Mouse (Mus musculus) bone marrow macrophage, adult 2 months (primary cell): Measurements from ENCODE around the gene Ablim1. TPM values are rescaled to one million over a fixed set of nuclear protein-coding genes. Genes with fewer than 3 reads are reported as not detected.

Source experiments
- H3K27ac ChIP-seq: 2 replicates; pipeline ENCODE4 v1.5.1; 2012; ENCODE audit warnings: low read depth, low read length; ENCODE audit not compliant: insufficient read depth
- H3K4me1 ChIP-seq: 2 replicates; pipeline ENCODE4 v1.6.1; 2012; ENCODE audit warnings: low read length; ENCODE audit not compliant: control insufficient read depth, insufficient read depth
- H3K4me3 ChIP-seq: 2 replicates; pipeline ENCODE4 v1.5.1; 2012; ENCODE audit warnings: mild to moderate bottlenecking, low read length, moderate library complexity; ENCODE audit not compliant: insufficient read depth
- CTCF ChIP-seq: IDR thresholded peaks from 2 replicates; pipeline ENCODE4 v1.5.1; 2012; ENCODE audit warnings: low read depth, mild to moderate bottlenecking, low read length, moderate library complexity
- POLR2A ChIP-seq: IDR thresholded peaks from 2 replicates; pipeline ENCODE4 v1.6.1; 2012; ENCODE audit warnings: mild to moderate bottlenecking, low read depth, low read length, borderline replicate concordance
- polyA plus RNA-seq: library from polyadenylated mRNA; stranded (reverse); fragments of >200 nt; gene quantifications from 2 replicates; pipeline ENCODE4 v1.2.4, GENCODE M21; 2012; ENCODE audit not compliant: missing spikeins, insufficient read depth, insufficient read length

Gene Ablim1
- polyA plus RNA-seq, 1 experiment: 0.25 TPM

GRCm38 (mm10) chr19:57294356-57294755 lies 20.4 kb downstream of the Ablim1 start:
- TF ChIP-seq CTCF (no peak), POLR2A (no peak)
- Histone ChIP-seq H3K27ac (no peak overlapping the region), H3K4me1 (no peaks in the 10 kb centered on the region), H3K4me3 (no peak overlapping the region)

DNA sequence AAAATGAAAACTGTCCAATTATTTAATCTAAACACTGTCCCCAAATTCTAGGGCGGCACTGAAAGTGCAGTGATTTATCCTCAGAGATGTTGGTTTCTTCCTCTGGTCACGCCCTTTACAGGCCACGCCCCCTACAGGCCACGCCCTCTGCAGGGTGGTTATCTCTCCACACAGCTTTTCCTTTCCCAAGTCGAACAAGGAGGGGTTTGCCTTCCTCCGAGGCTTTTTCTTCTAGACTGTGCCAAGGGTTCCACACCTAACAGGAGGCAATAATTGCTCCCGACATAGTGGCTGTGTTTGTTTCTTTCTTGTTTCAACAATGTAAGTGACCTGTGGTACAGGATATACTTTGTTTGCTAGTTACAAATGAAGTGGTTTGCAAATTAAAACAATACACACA lies 21.0 kb downstream of the Ablim1 start:
- H3K4me1 ChIP-seq: no peaks in the 10 kb centered on the region
- no peak overlapping the region for H3K27ac ChIP-seq
- H3K4me3 ChIP-seq: no peak overlapping the region
- TF ChIP-seq POLR2A (no peak), CTCF (no peak)

DNA sequence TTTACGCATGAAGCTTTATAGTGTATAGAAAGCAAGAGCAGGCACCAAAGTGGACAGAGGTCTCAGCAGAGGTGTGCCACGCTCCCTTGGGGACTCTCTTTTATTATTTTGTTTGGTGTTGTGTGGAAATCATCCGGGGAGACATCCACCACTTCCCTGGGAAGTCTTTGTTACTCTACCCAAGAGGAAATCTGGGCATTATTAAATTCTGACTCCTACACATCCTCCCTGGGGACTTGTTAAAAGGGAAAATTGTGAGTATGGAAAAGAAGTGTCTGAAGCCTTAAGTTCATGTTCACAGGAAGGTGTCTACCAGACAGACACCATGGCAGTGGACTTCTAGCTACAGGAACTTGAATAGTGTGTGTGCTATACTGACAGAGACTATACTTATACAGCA lies 31.4 kb downstream of the Ablim1 start:
- Histone ChIP-seq H3K4me3 (no peak overlapping the region), H3K4me1 (no peaks in the 10 kb centered on the region), H3K27ac (no peak overlapping the region)
- TF ChIP-seq CTCF (no peak), POLR2A (no peak)

GRCm38 (mm10) chr19:57282642-57283041 lies 32.1 kb downstream of the Ablim1 start:
- no peak overlapping the region for H3K4me3 ChIP-seq
- no peak for TF ChIP-seq CTCF
- no peak for TF ChIP-seq POLR2A
- H3K4me1 ChIP-seq: no peaks in the 10 kb centered on the region
- no peak overlapping the region for H3K27ac ChIP-seq

- H3K27ac ChIP-seq: no peak overlapping the region
- H3K4me1 ChIP-seq: no peaks in the 10 kb centered on the region
- TF ChIP-seq POLR2A (no peak), CTCF (no peak)
- no peak overlapping the region for H3K4me3 ChIP-seq
These were observed 35.1 kb downstream of the Ablim1 start for GRCm38 (mm10) chr19:57279666-57280065.

DNA sequence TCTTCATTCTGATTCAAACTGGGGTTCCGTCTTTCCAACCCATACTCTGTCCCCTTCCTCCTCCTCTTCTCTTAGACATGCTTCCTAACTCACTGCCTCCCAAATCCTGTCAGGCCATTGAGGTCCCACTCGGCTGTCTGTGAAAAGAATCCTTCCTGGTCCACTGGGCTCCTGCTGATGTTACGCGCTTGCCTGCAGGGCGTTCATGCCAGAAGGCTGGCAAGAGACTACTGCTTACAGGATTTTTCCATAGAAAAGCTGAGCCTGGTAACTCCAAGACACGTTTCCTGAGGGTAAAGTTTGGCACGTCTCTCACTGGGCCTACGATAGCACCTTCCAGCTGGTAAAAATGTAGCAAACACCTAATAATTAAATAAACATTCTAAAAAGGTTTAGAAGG lies 36.5 kb downstream of the Ablim1 start:
- H3K27ac ChIP-seq: no peak overlapping the region
- no peak for TF ChIP-seq POLR2A
- no peak for TF ChIP-seq CTCF
- H3K4me1 ChIP-seq: peaks cover 10% of the 10 kb centered on the region; the same call in 1 of the 2 replicates
- H3K4me3 ChIP-seq: no peak overlapping the region

GRCm38 (mm10) chr19:57277010-57277409 lies 37.7 kb downstream of the Ablim1 start:
- TF ChIP-seq POLR2A (no peak), CTCF (no peak)
- Histone ChIP-seq H3K27ac (no peak overlapping the region), H3K4me3 (no peak overlapping the region), H3K4me1 (peaks cover 14% of the 10 kb centered on the region)

DNA sequence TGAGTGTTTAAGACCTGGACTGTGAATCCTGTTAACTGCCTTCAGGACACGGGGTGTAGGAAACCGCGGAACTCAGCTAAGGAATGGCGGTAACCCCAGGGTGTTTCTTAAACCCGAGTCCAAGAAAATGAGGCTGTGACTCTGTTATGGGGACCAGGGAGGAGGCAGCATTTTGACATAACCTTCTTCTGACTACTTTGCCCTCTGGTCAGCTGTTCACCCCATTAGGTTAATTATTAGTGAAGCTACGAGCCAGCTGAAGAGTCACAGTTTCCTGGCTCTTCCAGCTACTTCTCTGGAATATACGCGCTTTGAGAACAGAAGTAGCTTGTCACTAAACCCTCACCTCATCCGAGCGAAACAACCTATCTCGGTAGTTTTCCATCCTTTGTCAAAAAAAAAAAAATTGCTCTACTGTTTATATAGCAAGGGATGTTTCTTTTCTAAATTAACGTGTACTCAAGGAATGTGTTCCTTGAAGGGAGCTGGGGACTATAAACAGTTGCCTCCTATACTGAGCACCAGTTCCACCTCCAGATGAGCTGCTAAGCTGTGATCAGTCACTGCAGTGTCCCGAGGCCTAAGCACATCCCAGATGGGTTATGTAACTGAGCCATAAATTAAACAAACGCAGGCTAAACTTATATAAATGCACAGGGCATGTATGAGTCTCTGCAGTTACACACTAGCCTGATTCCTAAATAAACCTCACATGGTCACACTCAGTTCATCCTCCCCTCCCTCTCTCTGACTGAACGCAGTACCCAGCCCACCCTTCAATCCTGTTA lies 39.4 kb downstream of the Ablim1 start:
- Histone ChIP-seq H3K27ac (no peak overlapping the region), H3K4me1 (peaks cover 14% of the 10 kb centered on the region), H3K4me3 (no peak overlapping the region)
- TF ChIP-seq POLR2A (no peak), CTCF (no peak)

DNA sequence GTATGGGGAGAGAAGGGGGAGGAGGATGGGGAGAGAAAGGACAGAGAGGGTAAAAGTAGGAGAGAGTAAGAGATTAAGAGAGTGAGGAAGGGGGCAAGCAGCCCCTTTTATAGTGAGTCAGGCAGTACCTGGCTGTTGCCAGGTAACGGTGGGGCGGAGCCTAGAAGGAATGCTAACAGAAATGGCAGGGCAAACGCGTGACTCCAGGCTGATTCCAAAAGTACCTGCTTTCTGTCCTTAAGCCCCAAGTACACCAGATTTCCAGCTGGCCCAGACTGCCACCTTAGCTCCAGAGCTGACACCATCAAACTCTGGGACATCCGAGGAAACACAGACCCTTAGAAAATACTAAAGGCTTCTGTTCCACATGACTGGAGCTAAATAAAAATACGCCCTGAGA lies 40.0 kb downstream of the Ablim1 start:
- peaks cover 14% of the 10 kb centered on the region for H3K4me1 ChIP-seq
- peak overlapping the region; percentile 35 for H3K4me3 ChIP-seq
- no peak overlapping the region for H3K27ac ChIP-seq
- TF ChIP-seq POLR2A (no peak), CTCF (no peak)

DNA sequence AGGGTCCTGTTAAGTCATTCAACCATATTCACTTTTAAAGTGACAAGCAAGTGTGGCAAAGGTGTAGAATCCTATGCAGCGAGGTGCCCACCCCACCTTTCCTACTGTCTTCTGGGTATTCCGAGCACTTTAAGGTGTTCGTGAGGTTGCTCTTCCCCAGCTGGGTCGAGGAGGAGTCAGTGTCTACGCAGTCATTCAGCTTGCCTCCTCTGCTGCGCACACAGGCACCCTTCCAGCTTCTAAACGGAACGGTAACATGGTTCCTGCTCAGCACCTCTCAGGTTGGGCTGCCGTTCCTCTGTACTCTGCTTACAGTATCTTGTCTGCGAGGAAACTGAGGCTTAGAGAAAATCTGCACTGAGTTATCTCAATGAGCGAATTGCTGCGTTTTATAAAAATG lies 40.4 kb downstream of the Ablim1 start:
- H3K4me3 ChIP-seq: peak overlapping the region; percentile 35
- TF ChIP-seq CTCF: no peak
- peaks cover 14% of the 10 kb centered on the region for H3K4me1 ChIP-seq
- no peak overlapping the region for H3K27ac ChIP-seq
